In genomic region chr5:135363540-135363939, GRCm38 (mm10) we compare ENCODE assay signal across 9 mouse cellular contexts. TPM values are rescaled to one million over a fixed set of nuclear protein-coding genes. Genes with fewer than 3 reads are reported as not detected.
A peak's percentile ranks its signal among the peaks of the same experiment; 100 is the strongest.
DNase-seq lines count a peak whose midpoint lies in the region; ATAC-seq and TF ChIP-seq lines count a peak whose summit lies in the region.
"Had no signal": no experiment of that assay in that cellular context is flagged by ENCODE, and none has a peak within 500 bp of the region (broad histone marks: within the 10 kb centered on the region; RNA-seq: fewer than 3 reads in every experiment).

No protein-coding gene starts in this region.

- TF ChIP-seq EP300 in heart, postnatal 0 days (IDR thresholded peaks at IDR 0.05; ENCODE audit: low read depth) = no peak

- DNase-seq in heart, postnatal 0 days (ENCODE audit: low spot score) = peak; percentile 27
- no peak for DNase-seq in heart, adult 9 months (ENCODE audit: low spot score in 2 of 2)
- peak; percentile 32 to 34 for DNase-seq in B cell, adult 2 months
- DNase-seq in brain, adult 2 months (ENCODE audit: low read depth, low spot score) = peak; percentile 35
- peak; percentile 71 for DNase-seq in limb, embryonic 10.5 days (ENCODE audit: low spot score)
- DNase-seq in layer of hippocampus, adult 18-20 months (ENCODE audit: low spot score in 2 of 2) = no peak
- DNase-seq in gastrocnemius, adult 8-10 months (ENCODE audit: low spot score in 2 of 2) = no peak

- H3K36me3 ChIP-seq in heart, postnatal 0 days (replicated peaks; ENCODE audit: control insufficient read depth, insufficient read depth, low read length) = no peaks in the 10 kb centered on the region
- no peaks in the 10 kb centered on the region for H3K36me3 ChIP-seq in limb, embryonic 10.5 days
- no peaks in the 10 kb centered on the region for H3K36me3 ChIP-seq in stomach, embryonic 16.5 days (ENCODE audit: control insufficient read depth, insufficient read depth, low read length)

- no peak overlapping the region for H3K4me2 ChIP-seq in heart, postnatal 0 days (ENCODE audit: low read depth, low read length)
- no peak overlapping the region for H3K4me2 ChIP-seq in stomach, embryonic 16.5 days (ENCODE audit: low read depth, low read length)

- H3K9ac ChIP-seq in heart, postnatal 0 days (replicated peaks; ENCODE audit: low read depth, low read length) = no peak overlapping the region
- no peak overlapping the region for H3K9ac ChIP-seq in stomach, embryonic 16.5 days (ENCODE audit: low read length)

- no peak overlapping the region for H3K27ac ChIP-seq in heart, postnatal 0 days (ENCODE audit: low read depth)
- no peak overlapping the region for H3K27ac ChIP-seq in limb, embryonic 10.5 days
- H3K27ac ChIP-seq in stomach, embryonic 16.5 days (ENCODE audit: low read length) = no peak overlapping the region

- H3K4me1 ChIP-seq in heart, postnatal 0 days (ENCODE audit: control insufficient read depth, insufficient read depth) = peaks cover 6% of the 10 kb centered on the region; the same call in 1 of the 2 replicates
- H3K4me1 ChIP-seq in limb, embryonic 10.5 days = no peaks in the 10 kb centered on the region
- no peaks in the 10 kb centered on the region for H3K4me1 ChIP-seq in stomach, embryonic 16.5 days (ENCODE audit: control insufficient read depth, insufficient read depth, low read length)

- no peaks in the 10 kb centered on the region for H3K27me3 ChIP-seq in heart, postnatal 0 days (ENCODE audit: control insufficient read depth, insufficient read depth, low read length)
- H3K27me3 ChIP-seq in limb, embryonic 10.5 days (ENCODE audit: low read depth, poor library complexity, severe bottlenecking) = 0 out of 2 replicates have a peak, but pooled peaks cover 2% of the 10 kb centered on the region
- H3K27me3 ChIP-seq in stomach, embryonic 16.5 days (ENCODE audit: control insufficient read depth, insufficient read depth, low read length) = no peaks in the 10 kb centered on the region

- no peak overlapping the region for H3K4me3 ChIP-seq in heart, postnatal 0 days (ENCODE audit: low read depth, low read length)
- H3K4me3 ChIP-seq in limb, embryonic 10.5 days = no peak overlapping the region
- H3K4me3 ChIP-seq in stomach, embryonic 16.5 days (replicated peaks; ENCODE audit: low read length) = no peak overlapping the region

- H3K9me3 ChIP-seq in heart, postnatal 0 days (replicated peaks; ENCODE audit: control insufficient read depth, low read length) = no peaks in the 10 kb centered on the region
- H3K9me3 ChIP-seq in limb, embryonic 10.5 days (replicated peaks) = no peaks in the 10 kb centered on the region
- no peaks in the 10 kb centered on the region for H3K9me3 ChIP-seq in stomach, embryonic 16.5 days (replicated peaks; ENCODE audit: control insufficient read depth, low read length)

- ATAC-seq in heart, postnatal 0 days (ENCODE audit: insufficient read depth, low read depth) = peak; percentile 30; the same call in 1 of the 2 replicates
- ATAC-seq in stomach, embryonic 16.5 days (ENCODE audit: insufficient read depth, low FRiP score) = peak; percentile 19; the same call in 1 of the 2 replicates

- peak; percentile 69 for TF ChIP-seq CTCF in heart, postnatal 0 days (IDR thresholded peaks at IDR 0.05; ENCODE audit: low read depth)

- WGBS in heart, postnatal 0 days = 24% methylated on average over 12 of the region's 12 CpGs
- WGBS in limb, embryonic 10.5 days = 30% methylated on average over 12 of the region's 12 CpGs
- 23% methylated on average over 12 of the region's 12 CpGs for WGBS in stomach, embryonic 16.5 days

RNA-seq across cellular contexts. Expression of gene Nsun5, which starts 6.2 kb away (rescaled TPM):
- total RNA-seq in heart, postnatal 0 days (2014; rRNA removed; ENCODE audit: low replicate concordance) = 8.7 and 19.3 TPM in 2 replicates
- 11.4 and 13.1 TPM in 2 replicates for polyA plus RNA-seq in heart, postnatal 0 days (2015; fragmentation: Nextera tagmentation; extraction: Ambion mirVana)
- polyA plus RNA-seq in limb, embryonic 10.5 days (2016; fragmentation: Nextera tagmentation; extraction: Ambion mirVana) = 53.2 and 58.5 TPM in 2 replicates
- polyA plus RNA-seq in stomach, embryonic 16.5 days (2015; fragmentation: Nextera tagmentation; extraction: Ambion mirVana) = 31.5 and 34.6 TPM in 2 replicates
- total RNA-seq in layer of hippocampus, adult 18-20 months (2021) = 10 to 100 TPM; 21.4 to 24.1 TPM
- 10 to 100 TPM in 1 of 4 experiments, 1 to 10 TPM in 3; 6.3 to 11.0 (median 8.0) TPM for total RNA-seq in gastrocnemius, adult 8-10 months (2022)

RNA-seq across cellular contexts. Expression of gene Trim50, which starts 10.4 kb away (rescaled TPM):
- total RNA-seq in heart, postnatal 0 days (2014; rRNA removed; ENCODE audit: low replicate concordance) = not detected in 2 replicates
- not detected in 2 replicates for polyA plus RNA-seq in heart, postnatal 0 days (2015; fragmentation: Nextera tagmentation; extraction: Ambion mirVana)
- polyA plus RNA-seq in limb, embryonic 10.5 days (2016; fragmentation: Nextera tagmentation; extraction: Ambion mirVana) = not detected in 2 replicates
- polyA plus RNA-seq in stomach, embryonic 16.5 days (2015; fragmentation: Nextera tagmentation; extraction: Ambion mirVana) = 1.2 and 1.3 TPM in 2 replicates
- not detected for total RNA-seq in layer of hippocampus, adult 18-20 months (2021)
- not detected for total RNA-seq in gastrocnemius, adult 8-10 months (2022)
- polyA plus RNA-seq: liver, embryonic 16.5 days had no signal

RNA-seq across cellular contexts. Expression of gene Fkbp6, which starts 13.7 kb away (rescaled TPM):
- not detected in 2 replicates for total RNA-seq in heart, postnatal 0 days (2014; rRNA removed; ENCODE audit: low replicate concordance)
- polyA plus RNA-seq in heart, postnatal 0 days (2015; fragmentation: Nextera tagmentation; extraction: Ambion mirVana) = not detected in 2 replicates
- polyA plus RNA-seq in limb, embryonic 10.5 days (2016; fragmentation: Nextera tagmentation; extraction: Ambion mirVana) = not detected in 2 replicates
- polyA plus RNA-seq in stomach, embryonic 16.5 days (2015; fragmentation: Nextera tagmentation; extraction: Ambion mirVana) = 0.30 and 0.35 TPM in 2 replicates
- under 1 TPM in 1 of 2 experiments, not detected in 1; 0.72 TPM for total RNA-seq in layer of hippocampus, adult 18-20 months (2021)
- not detected for total RNA-seq in gastrocnemius, adult 8-10 months (2022)
- polyA plus RNA-seq: liver, embryonic 16.5 days had no signal

RNA-seq across cellular contexts. Expression of gene Pom121, which starts 30.8 kb away (rescaled TPM):
- total RNA-seq in heart, postnatal 0 days (2014; rRNA removed; ENCODE audit: low replicate concordance) = 8.4 and 10.3 TPM in 2 replicates
- polyA plus RNA-seq in heart, postnatal 0 days (2015; fragmentation: Nextera tagmentation; extraction: Ambion mirVana) = 3.6 and 4.4 TPM in 2 replicates
- polyA plus RNA-seq in limb, embryonic 10.5 days (2016; fragmentation: Nextera tagmentation; extraction: Ambion mirVana) = 23.0 and 23.4 TPM in 2 replicates
- 7.7 and 8.7 TPM in 2 replicates for polyA plus RNA-seq in stomach, embryonic 16.5 days (2015; fragmentation: Nextera tagmentation; extraction: Ambion mirVana)
- total RNA-seq in layer of hippocampus, adult 18-20 months (2021) = 10 to 100 TPM; 49.7 to 51.5 TPM
- 10 to 100 TPM in 2 of 4 experiments, 1 to 10 TPM in 2; 8.9 to 11.0 (median 10.1) TPM for total RNA-seq in gastrocnemius, adult 8-10 months (2022)

Comparison
In these comparisons a context has a peak if more than half of its experiments do, and no peak if none do; other contexts are left out.
1. DNase-seq: peak in heart, postnatal 0 days (single experiment), B cell, adult 2 months (2 of 2), brain, adult 2 months (single experiment) and limb, embryonic 10.5 days (single experiment); none in heart, adult 9 months (0 of 2), layer of hippocampus, adult 18-20 months (0 of 2) and gastrocnemius, adult 8-10 months (0 of 2).